Mouse (Mus musculus): ENCODE results near the gene Mgat5.

DNA sequence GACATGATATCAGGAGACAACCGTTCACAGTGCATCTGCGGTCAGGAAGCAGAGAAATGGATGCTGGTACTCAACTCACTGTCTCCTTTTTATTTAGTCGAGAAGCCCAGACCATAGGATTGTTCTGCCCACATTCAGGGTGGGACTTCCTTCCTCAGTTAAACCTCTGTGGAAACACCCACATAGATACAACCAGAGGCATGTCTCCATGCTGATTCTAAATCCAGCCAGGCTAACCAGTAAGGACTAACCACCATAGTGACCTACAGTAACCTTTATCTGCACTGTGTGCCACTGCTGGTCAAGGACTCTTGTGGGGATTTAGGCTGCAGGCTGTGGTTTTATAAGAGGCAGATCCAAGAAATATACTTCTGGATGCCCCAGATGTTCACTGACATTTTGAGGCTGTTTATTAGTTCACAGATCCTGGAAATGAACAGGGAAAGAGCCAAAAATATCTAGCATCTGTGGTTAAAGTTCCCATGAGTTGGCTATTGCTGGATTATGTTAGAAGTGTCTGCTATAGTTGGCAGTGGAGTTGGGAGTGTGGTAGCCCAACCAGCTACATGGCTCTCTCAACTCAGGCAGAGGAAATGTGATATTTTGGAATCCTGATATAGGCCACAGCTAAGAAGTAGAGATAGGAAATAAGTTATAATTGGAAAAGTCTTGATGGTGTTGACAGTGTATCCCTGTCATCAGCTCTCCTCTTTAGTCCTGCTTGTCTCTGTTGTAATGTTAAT is 143.2 kb downstream of the Mgat5 start:
- TF ChIP-seq CTCF (IDR thresholded peaks at IDR 0.05; ENCODE audit: low read depth) = no peak
- TF ChIP-seq EP300 (IDR thresholded peaks at IDR 0.05; ENCODE audit: low read depth) = peak; percentile 83

All from heart, postnatal 0 days (tissue).